Mouse (Mus musculus) lung, postnatal 0 days (tissue): ENCODE results near the gene Ptch1. TPM values are rescaled to one million over a fixed set of nuclear protein-coding genes. Genes with fewer than 3 reads are reported as not detected.

Source experiments
- ATAC-seq: fragments of 200-750 bp; cut with Nextera tagmentation; 2 replicates; pipeline ENCODE4 v1.8.0; 2017; ENCODE audit warnings: moderate library complexity
- DNase-seq: peaks from one replicate; pipeline ENCODE4 v3.0.0-alpha.2; 2016; ENCODE audit warnings: low spot score
- H3K27ac ChIP-seq: fragments of 300-500 bp; sonication (generic); 2 replicates; pipeline ENCODE4 v1.5.1; 2014; ENCODE audit warnings: antibody characterized with exemption, mild to moderate bottlenecking, low read length, mixed read lengths
- H3K27me3 ChIP-seq: fragments of 300-500 bp; sonication (generic); replicated peaks from 2 replicates; pipeline ENCODE4 v1.6.1; 2014; ENCODE audit warnings: low read length, mixed read lengths; ENCODE audit not compliant: insufficient read depth
- H3K36me3 ChIP-seq: fragments of 300-500 bp; sonication (generic); 2 replicates; pipeline ENCODE4 v1.6.1; 2014; ENCODE audit warnings: low read length, mixed read lengths; ENCODE audit not compliant: insufficient read depth
- H3K4me1 ChIP-seq: fragments of 300-500 bp; sonication (generic); 2 replicates; pipeline ENCODE4 v1.6.1; 2014; ENCODE audit warnings: antibody characterized with exemption, low read depth, low read length, mixed read lengths; ENCODE audit not compliant: insufficient read depth
- H3K4me2 ChIP-seq: fragments of 300-500 bp; sonication (generic); replicated peaks from 2 replicates; pipeline ENCODE4 v1.6.1; 2014; ENCODE audit warnings: low read depth, mild to moderate bottlenecking, low read length, moderate library complexity, mixed read lengths
- H3K4me3 ChIP-seq: fragments of 300-500 bp; sonication (generic); 2 replicates; pipeline ENCODE4 v1.5.1; 2014; ENCODE audit warnings: low read depth, low read length
- H3K9ac ChIP-seq: fragments of 300-500 bp; sonication (generic); replicated peaks from 2 replicates; pipeline ENCODE4 v1.6.1; 2014; ENCODE audit warnings: low read depth, mild to moderate bottlenecking
- H3K9me3 ChIP-seq: fragments of 300-500 bp; sonication (generic); 2 replicates; pipeline ENCODE4 v1.6.1; 2016; ENCODE audit warnings: low read length, mixed read lengths
- CTCF ChIP-seq: IDR thresholded peaks from 2 replicates; pipeline ENCODE4 v1.5.1; 2016; ENCODE audit warnings: antibody characterized with exemption, mild to moderate bottlenecking
- EP300 ChIP-seq: IDR thresholded peaks from 2 replicates; pipeline ENCODE4 v1.6.1; 2016; ENCODE audit warnings: antibody characterized with exemption, mild to moderate bottlenecking, control low read depth
- WGBS: fragments of 180-500 bp; shearing (Covaris S2); extraction: QIAGEN DNeasy Blood & Tissue Kit; methylation state at CpG from one replicate; pipeline ENCODE4 v1.1.7; 2014; 5-methylcytosine and 5-hydroxymethylcytosine counted together
- polyA plus RNA-seq: library from polyadenylated mRNA; unstranded; fragments of >200 nt; fragmentation: Nextera tagmentation; extraction: Ambion mirVana; gene quantifications from 2 replicates; pipeline ENCODE4 v1.2.1, GENCODE M21; 2015

The Ptch1 gene
- polyA plus RNA-seq, 1 experiment from 2014 or later: 15.2 TPM

DNA sequence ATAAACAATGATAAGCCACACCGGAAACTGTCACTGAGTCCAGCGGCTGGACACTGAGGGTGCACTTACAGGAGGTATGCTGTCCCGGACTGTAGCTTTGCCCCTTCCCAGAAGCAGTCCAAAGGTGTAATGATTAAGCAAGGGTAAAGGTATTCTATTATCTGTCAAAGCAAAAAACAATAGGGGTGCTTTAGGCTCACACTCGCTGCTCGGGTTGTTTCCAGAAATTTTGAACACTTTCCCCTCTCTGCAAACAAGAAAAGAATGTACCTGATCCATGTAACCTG is 28.5 kb downstream of the Ptch1 start:
- H3K4me2 ChIP-seq: no peak overlapping the region

DNA sequence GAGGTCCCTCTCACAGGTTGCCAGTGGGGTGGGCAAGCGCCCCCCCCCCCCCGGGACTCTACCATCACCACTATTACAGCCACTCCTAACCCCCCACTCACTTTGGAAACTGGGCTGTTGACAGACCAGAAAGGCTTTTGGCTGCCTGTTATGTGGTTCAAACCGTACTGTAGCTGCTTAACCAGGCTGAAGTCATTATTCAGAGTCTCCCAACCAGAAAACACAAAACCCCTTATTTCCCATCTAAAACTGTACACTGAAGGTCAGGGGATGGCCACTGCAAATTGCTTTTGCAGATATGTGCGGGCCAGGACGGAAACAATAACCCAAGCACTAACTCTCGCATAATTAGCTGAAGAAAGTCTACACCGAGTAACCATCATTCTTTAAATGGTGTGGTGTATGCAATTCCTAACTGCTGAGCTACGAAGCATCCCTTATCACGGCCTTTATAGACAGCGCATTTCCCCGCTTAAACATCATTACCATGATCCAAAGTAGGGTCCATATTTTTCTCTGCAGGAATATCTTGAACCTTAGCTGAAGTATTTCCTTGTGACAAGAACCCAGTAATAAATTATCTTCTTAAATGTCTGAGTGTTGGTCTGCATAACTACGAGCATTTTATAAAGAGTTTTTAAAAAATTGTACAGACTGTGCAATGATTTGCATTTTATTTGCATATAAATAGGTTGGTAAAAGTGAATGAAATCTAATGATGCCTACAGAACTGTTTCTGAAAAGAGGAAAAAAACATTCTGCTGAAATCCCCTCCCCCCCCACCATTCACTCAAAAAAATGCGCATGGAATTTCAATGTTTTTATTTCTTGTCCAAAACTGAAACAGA is 29.1 kb downstream of the Ptch1 start:
- Histone ChIP-seq H3K4me2 (no peak overlapping the region), H3K36me3 (peaks cover 16% of the 10 kb centered on the region; the same call in 1 of the 2 replicates)

More for the DNA sequence above, 28.5 kb downstream of the Ptch1 start:
- WGBS: 15% methylated on average over 5 of the region's 5 CpGs
- H3K9ac ChIP-seq: no peak overlapping the region
- H3K4me3 ChIP-seq: no peak overlapping the region
- H3K27ac ChIP-seq: no peak overlapping the region
- H3K4me1 ChIP-seq: peaks cover 15% of the 10 kb centered on the region
- ATAC-seq (no peak), DNase-seq (no peak)
- H3K9me3 ChIP-seq: no peaks in the 10 kb centered on the region
- H3K27me3 ChIP-seq: no peaks in the 10 kb centered on the region
- peaks cover 14% of the 10 kb centered on the region; the same call in 1 of the 2 replicates for H3K36me3 ChIP-seq
- no peak for TF ChIP-seq CTCF

GRCm38 (mm10) chr13:63543459-63543858 is 29.9 kb downstream of the Ptch1 start:
- DNase-seq: no peak
- no peaks in the 10 kb centered on the region for H3K27me3 ChIP-seq
- no peak overlapping the region for H3K27ac ChIP-seq
- peaks cover 3% of the 10 kb centered on the region; the same call in 1 of the 2 replicates for H3K4me1 ChIP-seq
- H3K9ac ChIP-seq: no peak overlapping the region
- H3K4me3 ChIP-seq: no peak overlapping the region
- no peak for ATAC-seq
- WGBS: 63% methylated on average over 6 of the region's 6 CpGs
- H3K4me2 ChIP-seq: no peak overlapping the region
- no peaks in the 10 kb centered on the region for H3K9me3 ChIP-seq
- TF ChIP-seq CTCF: no peak
- no peak for TF ChIP-seq EP300
- H3K36me3 ChIP-seq: peaks cover 25% of the 10 kb centered on the region; the same call in 1 of the 2 replicates

More for the DNA sequence above, 29.1 kb downstream of the Ptch1 start:
- peak; percentile 32 for DNase-seq
- Histone ChIP-seq H3K27me3 (no peaks in the 10 kb centered on the region), H3K4me3 (no peak overlapping the region), H3K9me3 (no peaks in the 10 kb centered on the region), H3K27ac (no peak overlapping the region), H3K9ac (no peak overlapping the region), H3K4me1 (peaks cover 12% of the 10 kb centered on the region)
- TF ChIP-seq CTCF (no peak), EP300 (no peak)
- WGBS: 69% methylated on average over 13 of the region's 13 CpGs
- no peak for ATAC-seq

GRCm38 (mm10) chr13:63542796-63543384 is 30.5 kb downstream of the Ptch1 start:
- Histone ChIP-seq H3K4me3 (no peak overlapping the region), H3K4me2 (no peak overlapping the region), H3K4me1 (peaks cover 2% of the 10 kb centered on the region; the same call in 1 of the 2 replicates), H3K27me3 (no peaks in the 10 kb centered on the region), H3K36me3 (peaks cover 29% of the 10 kb centered on the region; the same call in 1 of the 2 replicates), H3K9me3 (no peaks in the 10 kb centered on the region), H3K9ac (no peak overlapping the region), H3K27ac (no peak overlapping the region)
- ATAC-seq (no peak), DNase-seq (no peak)
- TF ChIP-seq EP300 (no peak), CTCF (no peak)
- 81% methylated on average over 3 of the region's 3 CpGs for WGBS

DNA sequence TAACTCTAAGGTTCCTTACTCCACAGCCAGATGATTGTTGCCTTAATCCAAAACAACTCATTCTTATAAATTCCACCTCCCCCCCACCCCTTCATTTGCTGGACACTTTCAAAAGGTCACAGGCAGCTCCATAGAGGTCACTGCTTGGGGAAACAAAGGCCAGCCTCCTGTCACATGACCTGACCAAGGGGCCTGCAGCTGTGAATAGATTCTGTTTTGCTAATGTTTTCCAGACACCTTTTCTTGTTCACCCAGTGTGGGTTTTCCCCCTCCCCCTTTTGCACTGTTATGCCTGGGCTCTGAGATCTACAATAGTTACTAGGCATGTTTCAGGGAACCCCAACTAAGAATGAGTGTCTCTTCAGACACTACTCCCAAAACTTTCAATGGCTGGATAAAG is 31.9 kb downstream of the Ptch1 start:
- Histone ChIP-seq H3K36me3 (peaks cover 36% of the 10 kb centered on the region; the same call in 1 of the 2 replicates), H3K9me3 (no peaks in the 10 kb centered on the region), H3K4me3 (no peak overlapping the region), H3K4me2 (no peak overlapping the region), H3K9ac (no peak overlapping the region), H3K4me1 (peaks cover 2% of the 10 kb centered on the region; the same call in 1 of the 2 replicates), H3K27ac (no peak overlapping the region), H3K27me3 (no peaks in the 10 kb centered on the region)
- ATAC-seq: no peak
- DNase-seq: no peak
- TF ChIP-seq EP300 (no peak), CTCF (no peak)

DNA sequence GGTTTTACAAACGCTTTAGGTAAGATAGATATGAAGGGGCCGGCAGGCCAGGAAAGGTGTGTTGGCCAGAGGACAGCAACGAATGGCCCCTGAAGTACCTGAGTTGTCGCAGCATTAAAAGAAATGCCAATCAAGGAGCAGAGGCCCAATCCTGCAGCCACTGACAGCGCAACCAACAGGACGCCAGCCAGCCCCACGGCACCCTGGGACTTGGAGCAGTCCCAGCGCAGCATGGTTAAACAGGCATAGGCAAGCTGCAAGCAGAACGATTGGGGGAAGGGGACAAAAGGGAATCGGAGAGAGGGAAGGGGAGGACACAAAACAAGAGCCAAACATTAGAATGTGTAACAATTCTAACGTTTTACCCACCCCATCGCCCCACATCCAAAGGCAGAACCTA is 32.8 kb downstream of the Ptch1 start:
- TF ChIP-seq CTCF (no peak), EP300 (no peak)
- Histone ChIP-seq H3K4me1 (peaks cover 3% of the 10 kb centered on the region; the same call in 1 of the 2 replicates), H3K27ac (no peak overlapping the region), H3K36me3 (peaks cover 42% of the 10 kb centered on the region; the same call in 1 of the 2 replicates), H3K27me3 (no peaks in the 10 kb centered on the region), H3K9ac (no peak overlapping the region), H3K4me2 (no peak overlapping the region), H3K4me3 (no peak overlapping the region), H3K9me3 (no peaks in the 10 kb centered on the region)
- 89% methylated on average over 12 of the region's 12 CpGs for WGBS
- ATAC-seq (no peak), DNase-seq (no peak)
